Mouse (Mus musculus) cerebellum, postnatal 14 days (tissue): ENCODE measurements at regions not wholly inside any gene's neighbourhood (a gene's known extent, or its start where the extent isn't known, plus 50 kb on each side); places are given as distances from the start of the nearest gene placed in this dataset.
A peak's percentile ranks its signal among the peaks of the same experiment; 100 is the strongest.
"Not testable (repeated sequence)": the region's sequence is repeated elsewhere in the genome, so short reads cannot be mapped to it uniquely, and the experiment has no call there.

Experiments
- DNase-seq, 2 experiments: peaks; one replicate each; pipeline ENCODE4 v3.0.0; 2021; ENCODE audit warnings: mixed read lengths in 2 of 2

DNA sequence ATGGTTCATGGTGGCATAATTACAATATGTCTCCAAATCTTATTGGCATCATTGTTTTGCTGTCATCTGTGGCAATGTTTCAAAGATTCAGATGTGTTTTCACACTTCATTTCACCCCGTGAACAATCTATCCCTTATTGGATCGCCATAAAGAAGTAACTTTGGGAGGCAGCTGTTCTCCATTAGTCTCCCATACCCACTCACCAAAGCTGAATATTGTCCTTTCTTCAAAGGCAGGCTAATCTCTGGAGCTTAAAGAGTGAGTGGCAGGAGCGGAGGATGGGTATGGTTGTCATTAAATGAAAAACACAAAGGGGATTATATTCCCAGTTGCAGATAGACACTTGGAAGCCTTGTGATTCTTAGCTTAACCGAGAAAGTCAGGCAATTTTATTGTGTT is 2660.3 kb upstream of the Gm12353 start:
- no peak for DNase-seq

DNA sequence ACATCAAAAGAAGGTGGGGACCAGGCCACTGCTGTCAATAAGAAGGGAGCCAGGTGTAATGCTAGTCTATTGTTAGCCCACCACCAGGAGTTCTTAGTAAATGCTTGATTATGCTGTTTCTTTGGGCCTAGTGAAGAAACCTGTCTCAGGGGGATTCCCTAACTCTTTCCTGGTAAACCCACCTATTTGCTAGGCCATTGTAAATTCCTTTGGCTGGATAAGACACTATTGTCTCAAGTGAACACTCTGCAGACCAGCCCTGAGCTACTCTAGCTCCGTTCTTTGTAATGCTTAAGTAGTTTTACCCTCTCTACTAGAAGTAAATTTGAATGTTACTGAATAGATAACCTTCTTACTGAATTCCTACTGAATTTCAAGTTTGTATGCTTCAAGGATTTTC is 2650.7 kb upstream of the Gm12353 start:
- DNase-seq, result not testable (repeated sequence)

DNA sequence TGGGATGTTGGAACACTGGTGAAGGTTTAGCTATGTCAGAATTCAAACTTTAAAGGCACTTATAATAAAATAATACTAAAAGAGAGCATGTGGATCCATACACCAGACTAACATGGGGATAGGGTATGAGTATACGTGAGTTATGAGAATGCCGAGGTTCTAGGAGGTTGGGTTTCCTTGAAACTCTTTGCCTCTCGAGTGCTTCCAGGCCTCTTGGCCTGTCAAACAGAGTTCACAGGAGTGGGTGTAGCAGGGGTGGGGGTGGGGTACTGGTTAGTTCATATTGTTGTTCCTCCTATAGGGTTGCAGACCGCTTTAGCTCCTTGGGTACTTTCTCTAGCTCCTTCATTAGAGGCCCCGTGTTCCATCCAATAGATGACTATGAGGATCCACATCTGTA is 2650.3 kb upstream of the Gm12353 start:
- not testable (repeated sequence) for DNase-seq

DNA sequence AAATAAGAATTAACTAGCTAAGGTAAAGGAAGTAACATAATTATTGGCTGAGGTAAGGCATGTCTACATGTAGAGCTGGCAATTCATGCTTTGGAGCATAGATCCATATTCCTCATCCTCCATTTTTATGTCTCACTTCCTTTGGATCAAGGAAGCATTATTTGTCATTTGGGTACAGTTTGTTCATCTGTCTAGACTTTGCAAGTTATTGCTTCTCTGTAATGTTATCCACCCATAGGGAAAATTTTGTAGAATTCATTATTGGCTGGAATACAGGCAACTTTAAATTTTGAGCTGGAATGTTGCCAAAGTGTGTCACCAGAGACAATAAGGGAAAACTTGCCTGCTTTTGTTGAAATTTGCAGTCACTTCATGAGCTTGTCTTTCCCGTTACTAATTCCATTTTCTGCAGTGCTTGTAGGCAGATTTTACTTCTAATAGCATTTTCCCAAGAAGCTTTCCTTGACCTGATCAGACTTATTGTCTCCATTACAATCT is 2623.5 kb upstream of the Gm12353 start:
- no peak for DNase-seq

DNA sequence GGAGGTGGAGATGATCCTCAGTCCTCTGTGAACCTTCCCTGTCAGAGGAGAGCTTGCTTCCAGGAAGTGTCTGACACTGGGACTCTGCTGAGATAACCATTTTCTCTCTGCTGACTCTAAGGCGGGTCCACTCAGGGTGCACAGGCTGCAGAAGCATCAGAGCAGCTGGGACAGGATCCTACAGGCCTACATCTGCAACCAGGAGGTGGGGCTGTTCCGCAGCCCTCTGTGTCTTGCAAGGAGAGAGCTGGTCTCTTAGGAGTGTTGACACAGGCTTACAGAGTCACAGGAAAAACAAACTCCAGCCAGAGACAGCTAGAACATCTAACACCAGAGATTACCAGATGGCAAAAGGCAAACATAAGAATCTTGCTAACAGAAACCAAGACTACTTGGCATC is 2578.6 kb upstream of the Gm12353 start:
- peak; percentile 11 to 15 for DNase-seq
